Mouse (Mus musculus): ENCODE measurements at regions not wholly inside any gene's neighbourhood (a gene's known extent, or its start where the extent isn't known, plus 50 kb on each side); places are given as distances from the start of the nearest gene placed in this dataset.

- DNase-seq = no peak
Measured at GRCm38 (mm10) chr10:37079535-37079934, 59.2 kb downstream of the Marcks start.

- no peak for DNase-seq
Measured at GRCm38 (mm10) chr10:37078439-37078838, 60.3 kb downstream of the Marcks start.

- DNase-seq = no peak
Measured at GRCm38 (mm10) chr10:37077741-37078140, 61.0 kb downstream of the Marcks start.

- DNase-seq = peak; percentile 44
Measured at GRCm38 (mm10) chr10:37072834-37073233, 65.9 kb downstream of the Marcks start.

- DNase-seq = no peak
Measured at GRCm38 (mm10) chr10:37072061-37072460, 66.7 kb downstream of the Marcks start.

- no peak for DNase-seq
Measured at GRCm38 (mm10) chr10:37071420-37071819, 67.3 kb downstream of the Marcks start.
